Mouse (Mus musculus): ENCODE measurements at regions not wholly inside any gene's neighbourhood (a gene's known extent, or its start where the extent isn't known, plus 50 kb on each side); places are given as distances from the start of the nearest gene placed in this dataset.

DNA sequence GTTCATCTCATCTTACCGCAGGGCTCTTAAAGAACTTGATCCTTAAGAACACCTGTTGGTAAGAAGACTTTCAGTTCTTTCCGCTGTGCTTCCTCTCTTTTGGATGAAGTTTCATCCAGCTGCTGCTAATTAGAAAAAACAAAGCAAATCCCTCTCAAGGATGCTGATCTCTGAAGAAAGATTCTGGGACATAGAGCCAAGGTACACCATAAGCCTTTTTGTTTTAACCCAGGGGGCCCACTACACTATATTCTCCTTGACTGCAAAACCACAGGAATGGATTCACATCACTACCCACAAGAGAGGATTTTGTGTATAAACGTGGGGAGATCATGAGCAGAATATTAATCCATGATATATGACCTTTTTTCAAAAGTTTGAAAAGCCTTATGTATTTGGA is 694.8 kb upstream of the N6amt1 start:
- DNase-seq = no peak
- no peak for TF ChIP-seq EP300 (IDR thresholded peaks at IDR 0.05; ENCODE audit: low read depth)
- no peak for TF ChIP-seq CTCF (IDR thresholded peaks at IDR 0.05; ENCODE audit: low read depth)
- H3K4me1 ChIP-seq (ENCODE audit: insufficient read depth) = no peaks in the 10 kb centered on the region
- no peak for ATAC-seq
- no peak overlapping the region for H3K4me2 ChIP-seq (ENCODE audit: low read depth, low read length)
- 61% methylated on average over 3 of the region's 3 CpGs for WGBS (ENCODE audit: insufficient replicate concordance)
- H3K9ac ChIP-seq (replicated peaks) = no peak overlapping the region
- H3K9me3 ChIP-seq (ENCODE audit: low read length) = no peaks in the 10 kb centered on the region
- no peaks in the 10 kb centered on the region for H3K27me3 ChIP-seq (ENCODE audit: insufficient read depth, low read length)
- no peak overlapping the region for H3K4me3 ChIP-seq (ENCODE audit: low read depth, low read length)
- H3K27ac ChIP-seq (ENCODE audit: low read depth) = no peak overlapping the region
- H3K36me3 ChIP-seq (replicated peaks; ENCODE audit: insufficient read depth, low read length) = no peaks in the 10 kb centered on the region

DNA sequence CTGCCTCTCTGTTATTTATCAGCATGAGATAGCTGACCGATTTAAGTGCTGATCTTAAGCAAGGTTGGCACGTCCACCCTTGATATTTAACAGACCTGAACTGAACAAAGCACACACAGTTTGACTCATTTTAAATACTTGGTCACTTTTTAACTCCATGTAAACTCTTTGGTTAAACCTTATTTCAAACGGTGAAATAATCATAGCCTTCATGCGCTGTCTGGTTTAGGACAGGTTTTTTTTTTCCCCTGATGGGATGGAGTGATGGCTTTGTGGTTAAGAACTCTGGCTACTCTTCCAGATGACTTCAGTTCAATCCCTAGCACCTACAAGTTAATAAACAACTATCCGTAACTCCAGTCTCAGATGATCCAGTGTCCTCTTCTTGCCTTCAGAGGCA is 706.7 kb upstream of the N6amt1 start:
- H3K36me3 ChIP-seq (replicated peaks; ENCODE audit: insufficient read depth, low read length) = no peaks in the 10 kb centered on the region
- no peaks in the 10 kb centered on the region for H3K9me3 ChIP-seq (ENCODE audit: low read length)
- no peak for DNase-seq
- H3K27me3 ChIP-seq (ENCODE audit: insufficient read depth, low read length) = no peaks in the 10 kb centered on the region
- H3K27ac ChIP-seq (ENCODE audit: low read depth) = no peak overlapping the region
- no peak overlapping the region for H3K4me3 ChIP-seq (ENCODE audit: low read depth, low read length)
- 69% methylated on average over 5 of the region's 5 CpGs for WGBS (ENCODE audit: insufficient replicate concordance)
- no peak overlapping the region for H3K4me2 ChIP-seq (ENCODE audit: low read depth, low read length)
- no peak for ATAC-seq
- H3K4me1 ChIP-seq (ENCODE audit: insufficient read depth) = no peaks in the 10 kb centered on the region
- no peak overlapping the region for H3K9ac ChIP-seq (replicated peaks)
- TF ChIP-seq CTCF (IDR thresholded peaks at IDR 0.05; ENCODE audit: low read depth) (no peak), EP300 (IDR thresholded peaks at IDR 0.05; ENCODE audit: low read depth) (no peak)

DNA sequence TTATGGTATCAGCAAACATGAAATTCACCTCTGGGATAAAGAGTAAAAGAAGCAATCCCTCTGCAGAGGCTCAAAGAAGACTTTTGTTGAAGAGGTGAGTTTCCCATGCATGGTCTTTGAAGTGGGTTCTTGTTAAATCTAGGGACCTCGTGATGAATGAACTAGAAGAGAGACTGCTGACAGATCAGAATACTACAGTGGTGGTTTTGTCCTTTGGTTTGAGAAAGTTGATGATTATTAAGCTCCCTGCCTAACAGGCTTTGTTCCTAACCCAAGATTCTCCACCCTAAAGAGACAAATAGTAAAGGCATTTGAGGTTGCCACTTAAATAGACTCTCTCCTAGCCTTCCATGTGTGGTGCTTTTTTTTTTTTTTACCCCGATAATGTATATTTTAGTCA is 707.2 kb upstream of the N6amt1 start:
- TF ChIP-seq EP300 (IDR thresholded peaks at IDR 0.05; ENCODE audit: low read depth) (no peak), CTCF (IDR thresholded peaks at IDR 0.05; ENCODE audit: low read depth) (no peak)
- no peak for ATAC-seq
- whole genome bisulfite sequencing (ENCODE audit: insufficient replicate concordance) = 59% methylated on average over 2 of the region's 2 CpGs

DNA sequence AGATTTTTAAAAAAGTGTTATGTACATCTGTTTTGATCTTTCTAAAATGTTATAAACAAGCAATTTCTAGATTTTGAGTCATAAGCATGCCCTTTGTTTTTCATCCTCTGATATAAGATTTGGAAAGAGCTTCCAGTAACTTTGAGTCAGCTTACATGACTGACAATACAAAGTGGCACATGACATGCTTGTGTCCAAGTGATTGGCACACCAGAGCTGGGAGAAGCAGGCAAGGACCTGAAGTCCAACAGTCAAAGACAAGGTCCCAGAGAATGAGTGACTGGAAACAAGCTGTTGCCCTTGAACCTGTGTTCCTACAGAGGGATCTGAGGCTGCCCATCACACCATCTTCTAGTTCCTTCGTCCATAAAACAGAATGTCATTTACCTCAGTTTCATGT is 708.5 kb upstream of the N6amt1 start:
- H3K4me1 ChIP-seq (ENCODE audit: insufficient read depth) = no peaks in the 10 kb centered on the region
- H3K27ac ChIP-seq (ENCODE audit: low read depth) = no peak overlapping the region
- H3K27me3 ChIP-seq (ENCODE audit: insufficient read depth, low read length) = no peaks in the 10 kb centered on the region
- DNase-seq (no peak), ATAC-seq (peak; percentile 66)
- no peaks in the 10 kb centered on the region for H3K9me3 ChIP-seq (ENCODE audit: low read length)
- no peaks in the 10 kb centered on the region for H3K36me3 ChIP-seq (replicated peaks; ENCODE audit: insufficient read depth, low read length)
- TF ChIP-seq EP300 (IDR thresholded peaks at IDR 0.05; ENCODE audit: low read depth) (no peak), CTCF (IDR thresholded peaks at IDR 0.05; ENCODE audit: low read depth) (no peak)
- no peak overlapping the region for H3K4me3 ChIP-seq (ENCODE audit: low read depth, low read length)
- no peak overlapping the region for H3K9ac ChIP-seq (replicated peaks)
- 75% methylated on average over 1 of the region's 1 CpGs for whole genome bisulfite sequencing (ENCODE audit: insufficient replicate concordance)
- H3K4me2 ChIP-seq (ENCODE audit: low read depth, low read length) = no peak overlapping the region

More for the DNA sequence above, 707.2 kb upstream of the N6amt1 start:
- Histone ChIP-seq H3K36me3 (replicated peaks; ENCODE audit: insufficient read depth, low read length) (no peaks in the 10 kb centered on the region), H3K27me3 (ENCODE audit: insufficient read depth, low read length) (no peaks in the 10 kb centered on the region), H3K9ac (replicated peaks) (no peak overlapping the region), H3K9me3 (ENCODE audit: low read length) (no peaks in the 10 kb centered on the region), H3K4me3 (ENCODE audit: low read depth, low read length) (no peak overlapping the region), H3K27ac (ENCODE audit: low read depth) (no peak overlapping the region), H3K4me2 (ENCODE audit: low read depth, low read length) (no peak overlapping the region), H3K4me1 (ENCODE audit: insufficient read depth) (no peaks in the 10 kb centered on the region)
- DNase-seq = no peak

DNA sequence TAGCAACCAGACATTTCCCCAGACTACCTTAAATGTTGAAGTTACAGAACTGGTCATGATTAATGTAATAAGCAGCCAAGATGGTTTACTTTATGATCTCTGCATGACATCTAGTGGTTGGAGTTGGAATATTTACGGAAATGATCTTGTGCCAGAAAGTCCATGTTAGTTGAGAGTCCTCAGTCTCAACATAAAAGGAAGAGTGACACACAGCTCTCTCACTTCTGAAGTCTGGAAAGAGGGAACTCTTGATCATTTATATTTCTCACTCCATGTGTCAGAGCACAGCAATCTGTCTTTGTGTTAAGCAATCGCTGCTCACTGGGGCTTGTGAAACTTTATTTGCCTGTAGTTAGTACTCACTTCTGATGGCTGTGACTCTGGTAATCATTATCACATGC is 709.1 kb upstream of the N6amt1 start:
- DNase-seq = peak; percentile 12
- Histone ChIP-seq H3K4me2 (ENCODE audit: low read depth, low read length) (0 out of 2 replicates have a peak overlapping the region, but pooled peaks have one; percentile 22), H3K36me3 (replicated peaks; ENCODE audit: insufficient read depth, low read length) (no peaks in the 10 kb centered on the region), H3K27ac (ENCODE audit: low read depth) (no peak overlapping the region), H3K4me3 (ENCODE audit: low read depth, low read length) (no peak overlapping the region), H3K4me1 (ENCODE audit: insufficient read depth) (no peaks in the 10 kb centered on the region), H3K9ac (replicated peaks) (no peak overlapping the region), H3K27me3 (ENCODE audit: insufficient read depth, low read length) (no peaks in the 10 kb centered on the region), H3K9me3 (ENCODE audit: low read length) (no peaks in the 10 kb centered on the region)
- TF ChIP-seq CTCF (IDR thresholded peaks at IDR 0.05; ENCODE audit: low read depth) (peak; percentile 75), EP300 (IDR thresholded peaks at IDR 0.05; ENCODE audit: low read depth) (no peak)
- WGBS (ENCODE audit: insufficient replicate concordance) = 36% methylated on average over 2 of the region's 2 CpGs
- ATAC-seq = peak; percentile 85

DNA sequence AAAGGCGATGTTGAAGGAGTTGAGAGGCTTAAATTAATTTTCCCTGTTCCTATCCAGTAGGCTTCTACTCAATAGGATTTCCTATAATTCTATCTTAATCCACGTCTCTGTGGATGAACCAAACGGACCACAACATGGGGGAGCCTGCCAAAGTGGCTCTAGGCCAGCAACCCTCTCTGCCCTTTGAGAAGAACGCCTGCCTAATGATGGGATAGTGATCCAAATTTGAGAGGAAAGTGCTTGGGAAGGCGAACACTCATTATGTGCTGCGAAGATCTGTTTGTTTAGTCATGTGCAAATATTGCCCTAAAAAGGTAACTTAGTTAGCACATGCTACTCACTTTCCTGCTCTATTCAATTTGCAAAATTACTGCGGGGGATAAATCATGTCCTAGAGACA is 702.5 kb upstream of the Adamts5 start:
- DNase-seq = no peak
- no peak overlapping the region for H3K27ac ChIP-seq (ENCODE audit: low read depth)
- 62% methylated on average over 7 of the region's 7 CpGs for WGBS (ENCODE audit: insufficient replicate concordance)
- no peak for ATAC-seq
- no peaks in the 10 kb centered on the region for H3K27me3 ChIP-seq (ENCODE audit: insufficient read depth, low read length)
- H3K4me1 ChIP-seq (ENCODE audit: insufficient read depth) = no peaks in the 10 kb centered on the region
- no peak overlapping the region for H3K4me3 ChIP-seq (ENCODE audit: low read depth, low read length)
- TF ChIP-seq EP300 (IDR thresholded peaks at IDR 0.05; ENCODE audit: low read depth) = no peak
- no peak overlapping the region for H3K4me2 ChIP-seq (ENCODE audit: low read depth, low read length)
- no peaks in the 10 kb centered on the region for H3K9me3 ChIP-seq (ENCODE audit: low read length)
- no peaks in the 10 kb centered on the region for H3K36me3 ChIP-seq (replicated peaks; ENCODE audit: insufficient read depth, low read length)
- H3K9ac ChIP-seq (replicated peaks) = no peak overlapping the region

DNA sequence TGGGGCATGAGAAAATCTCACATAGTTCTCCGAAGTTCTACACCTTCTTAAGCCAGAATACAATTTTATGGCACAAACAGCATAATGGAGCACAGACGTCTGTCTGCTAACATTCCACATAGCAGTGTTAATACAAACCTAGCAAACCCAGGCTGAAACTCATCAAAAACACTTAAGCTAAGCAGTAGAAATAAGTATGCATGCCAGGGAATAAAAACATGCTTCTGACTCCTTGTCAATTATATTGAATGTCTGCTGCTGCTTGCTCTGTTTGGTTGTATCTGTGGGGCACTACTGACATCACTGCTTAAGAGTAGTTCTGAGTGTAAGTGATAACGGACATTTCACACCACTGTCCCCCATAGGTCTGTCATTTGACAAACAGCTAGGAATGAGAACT is 693.4 kb upstream of the Adamts5 start:
- H3K9me3 ChIP-seq (ENCODE audit: low read length) = no peaks in the 10 kb centered on the region
- ATAC-seq (no peak), DNase-seq (no peak)
- H3K4me2 ChIP-seq (ENCODE audit: low read depth, low read length) = no peak overlapping the region
- no peaks in the 10 kb centered on the region for H3K27me3 ChIP-seq (ENCODE audit: insufficient read depth, low read length)
- H3K36me3 ChIP-seq (replicated peaks; ENCODE audit: insufficient read depth, low read length) = no peaks in the 10 kb centered on the region
- 67% methylated on average over 3 of the region's 3 CpGs for WGBS (ENCODE audit: insufficient replicate concordance)
- no peaks in the 10 kb centered on the region for H3K4me1 ChIP-seq (ENCODE audit: insufficient read depth)
- no peak overlapping the region for H3K27ac ChIP-seq (ENCODE audit: low read depth)
- TF ChIP-seq EP300 (IDR thresholded peaks at IDR 0.05; ENCODE audit: low read depth) (no peak), CTCF (IDR thresholded peaks at IDR 0.05; ENCODE audit: low read depth) (no peak)
- H3K4me3 ChIP-seq (ENCODE audit: low read depth, low read length) = no peak overlapping the region
- no peak overlapping the region for H3K9ac ChIP-seq (replicated peaks)

Data from liver, postnatal 0 days (tissue).